Mouse (Mus musculus): ENCODE results near the gene Gm21988. TPM values are rescaled to one million over a fixed set of nuclear protein-coding genes. Genes with fewer than 3 reads are reported as not detected.

The Gm21988 gene
- polyA plus RNA-seq, 1 experiment from 2014 or later = 11.3 TPM

GRCm38 (mm10) chr11:70192157-70192556 lies 47.5 kb downstream of the Gm21988 start:
- Histone ChIP-seq H3K9me3 (ENCODE audit: control insufficient read depth) (no peaks in the 10 kb centered on the region), H3K4me1 (replicated peaks; ENCODE audit: control insufficient read depth, insufficient read depth, low read length) (no peaks in the 10 kb centered on the region), H3K27me3 (replicated peaks; ENCODE audit: control insufficient read depth, insufficient read depth, low read length) (no peaks in the 10 kb centered on the region), H3K36me3 (ENCODE audit: control insufficient read depth, insufficient read depth) (no peaks in the 10 kb centered on the region), H3K4me2 (replicated peaks; ENCODE audit: low read depth) (no peak overlapping the region), H3K27ac (ENCODE audit: low read depth, low read length) (no peak overlapping the region), H3K4me3 (ENCODE audit: low read depth, low read length) (no peak overlapping the region), H3K9ac (ENCODE audit: low read depth, low read length) (no peak overlapping the region)
- no peak for ATAC-seq
- TF ChIP-seq CTCF (IDR thresholded peaks at IDR 0.05; ENCODE audit: low read depth) = no peak
- 71% methylated on average over 4 of the region's 4 CpGs for WGBS

GRCm38 (mm10) chr11:70191188-70191587 lies 48.4 kb downstream of the Gm21988 start:
- no peak for TF ChIP-seq CTCF (IDR thresholded peaks at IDR 0.05; ENCODE audit: low read depth)
- H3K27me3 ChIP-seq (replicated peaks; ENCODE audit: control insufficient read depth, insufficient read depth, low read length) = no peaks in the 10 kb centered on the region
- no peak overlapping the region for H3K4me2 ChIP-seq (replicated peaks; ENCODE audit: low read depth)
- H3K27ac ChIP-seq (ENCODE audit: low read depth, low read length) = no peak overlapping the region
- no peaks in the 10 kb centered on the region for H3K4me1 ChIP-seq (replicated peaks; ENCODE audit: control insufficient read depth, insufficient read depth, low read length)
- H3K36me3 ChIP-seq (ENCODE audit: control insufficient read depth, insufficient read depth) = no peaks in the 10 kb centered on the region
- no peak overlapping the region for H3K4me3 ChIP-seq (ENCODE audit: low read depth, low read length)
- H3K9ac ChIP-seq (ENCODE audit: low read depth, low read length) = no peak overlapping the region
- 69% methylated on average over 6 of the region's 6 CpGs for WGBS
- H3K9me3 ChIP-seq (ENCODE audit: control insufficient read depth) = no peaks in the 10 kb centered on the region
- ATAC-seq = no peak

GRCm38 (mm10) chr11:70189319-70190134 lies 50.1 kb downstream of the Gm21988 start:
- no peak for TF ChIP-seq CTCF (IDR thresholded peaks at IDR 0.05; ENCODE audit: low read depth)
- H3K27me3 ChIP-seq (replicated peaks; ENCODE audit: control insufficient read depth, insufficient read depth, low read length) = no peaks in the 10 kb centered on the region
- no peaks in the 10 kb centered on the region for H3K4me1 ChIP-seq (replicated peaks; ENCODE audit: control insufficient read depth, insufficient read depth, low read length)
- H3K36me3 ChIP-seq (ENCODE audit: control insufficient read depth, insufficient read depth) = no peaks in the 10 kb centered on the region
- no peak overlapping the region for H3K4me3 ChIP-seq (ENCODE audit: low read depth, low read length)
- H3K9ac ChIP-seq (ENCODE audit: low read depth, low read length) = no peak overlapping the region
- no peak overlapping the region for H3K4me2 ChIP-seq (replicated peaks; ENCODE audit: low read depth)
- WGBS = 84% methylated on average over 28 of the region's 28 CpGs
- ATAC-seq = no peak
- no peak overlapping the region for H3K27ac ChIP-seq (ENCODE audit: low read depth, low read length)
- no peaks in the 10 kb centered on the region for H3K9me3 ChIP-seq (ENCODE audit: control insufficient read depth)

MicroRNA genes within 50 kb of the gene (microRNA counts, 519-probe panel; counts per million panel counts)
- 2,090 counts per million, percentile 15 among the panel's probes with 10 or more counts for microRNA mmu-miR-195
- 2,367 counts per million, percentile 20 among the panel's probes with 10 or more counts for microRNA mmu-miR-497

Small RNAs within 50 kb of the gene (microRNA-seq; reads per million reads assigned to microRNA genes)
- gene Mir195a (1,362 reads per million, percentile 79 among the genes with 10 or more reads in this experiment), gene Mir497 (not detected), gene Mir497b (not detected)

Other genes starting within 250 kb of the Gm21988 start
- gene Gabarap, start 248.7 kb downstream of the Gm21988 start, polyA plus RNA-seq (2015; fragmentation: Nextera tagmentation; extraction: Ambion mirVana) = 1,065 and 1,136 TPM in 2 replicates
- gene Phf23, start 244.1 kb downstream of the Gm21988 start, polyA plus RNA-seq (2015; fragmentation: Nextera tagmentation; extraction: Ambion mirVana) = 32.6 and 37.7 TPM in 2 replicates
- 9.1 TPM in 2 replicates for gene Dvl2, start 239.2 kb downstream of the Gm21988 start, polyA plus RNA-seq (2015; fragmentation: Nextera tagmentation; extraction: Ambion mirVana)
- gene Acadvl, start 224.4 kb downstream of the Gm21988 start, polyA plus RNA-seq (2015; fragmentation: Nextera tagmentation; extraction: Ambion mirVana) = 203 and 215 TPM in 2 replicates
- gene Dlg4, start 222.9 kb downstream of the Gm21988 start, polyA plus RNA-seq (2015; fragmentation: Nextera tagmentation; extraction: Ambion mirVana) = 1.4 and 1.8 TPM in 2 replicates
- not detected in 2 replicates for gene Asgr1, start 185.7 kb downstream of the Gm21988 start, polyA plus RNA-seq (2015; fragmentation: Nextera tagmentation; extraction: Ambion mirVana)
- 0.10 and 0.18 TPM in 2 replicates for gene Asgr2, start 147.2 kb downstream of the Gm21988 start, polyA plus RNA-seq (2015; fragmentation: Nextera tagmentation; extraction: Ambion mirVana)
- gene Mgl2, start 109.5 kb downstream of the Gm21988 start, polyA plus RNA-seq (2015; fragmentation: Nextera tagmentation; extraction: Ambion mirVana) = 0.50 and 0.81 TPM in 2 replicates
- 0.78 and 1.1 TPM in 2 replicates for gene Clec10a, start 83.6 kb downstream of the Gm21988 start, polyA plus RNA-seq (2015; fragmentation: Nextera tagmentation; extraction: Ambion mirVana)
- 3.6 and 4.5 TPM in 2 replicates for gene Slc16a11, start 27.1 kb downstream of the Gm21988 start, polyA plus RNA-seq (2015; fragmentation: Nextera tagmentation; extraction: Ambion mirVana)
- gene Slc16a13, start 18.8 kb downstream of the Gm21988 start, polyA plus RNA-seq (2015; fragmentation: Nextera tagmentation; extraction: Ambion mirVana) = 9.9 and 11.4 TPM in 2 replicates
- 3.6 and 4.4 TPM in 2 replicates for gene Bcl6b, start 10.0 kb downstream of the Gm21988 start, polyA plus RNA-seq (2015; fragmentation: Nextera tagmentation; extraction: Ambion mirVana)
- gene 0610010K14Rik, start 1.9 kb downstream of the Gm21988 start, polyA plus RNA-seq (2015; fragmentation: Nextera tagmentation; extraction: Ambion mirVana) = 70.3 and 72.7 TPM in 2 replicates
- 628 and 645 TPM in 2 replicates for gene Rnasek, start within 50 bp of the Gm21988 start, polyA plus RNA-seq (2015; fragmentation: Nextera tagmentation; extraction: Ambion mirVana)
- gene Alox12, start 15.5 kb upstream of the Gm21988 start, polyA plus RNA-seq (2015; fragmentation: Nextera tagmentation; extraction: Ambion mirVana) = 0.68 and 0.71 TPM in 2 replicates
- gene Alox12e, start 82.8 kb upstream of the Gm21988 start, polyA plus RNA-seq (2015; fragmentation: Nextera tagmentation; extraction: Ambion mirVana) = 0.07 TPM in 1 of 2 replicates, not detected in the other
- gene Alox15, start 112.2 kb upstream of the Gm21988 start, polyA plus RNA-seq (2015; fragmentation: Nextera tagmentation; extraction: Ambion mirVana) = 0.12 and 0.33 TPM in 2 replicates
- gene Pelp1, start 170.2 kb upstream of the Gm21988 start, polyA plus RNA-seq (2015; fragmentation: Nextera tagmentation; extraction: Ambion mirVana) = 9.5 and 9.9 TPM in 2 replicates
- gene Arrb2, start 192.8 kb upstream of the Gm21988 start, polyA plus RNA-seq (2015; fragmentation: Nextera tagmentation; extraction: Ambion mirVana) = 7.4 and 7.8 TPM in 2 replicates
- 30.1 and 30.7 TPM in 2 replicates for gene Med11, start 212.1 kb upstream of the Gm21988 start, polyA plus RNA-seq (2015; fragmentation: Nextera tagmentation; extraction: Ambion mirVana)
- gene Zmynd15, start 219.6 kb upstream of the Gm21988 start, polyA plus RNA-seq (2015; fragmentation: Nextera tagmentation; extraction: Ambion mirVana) = 1.4 and 1.5 TPM in 2 replicates
- 33.8 and 39.3 TPM in 2 replicates for gene Cxcl16, start 220.2 kb upstream of the Gm21988 start, polyA plus RNA-seq (2015; fragmentation: Nextera tagmentation; extraction: Ambion mirVana)